Mouse (Mus musculus) ES-CJ7 (cell line): ENCODE data around the gene Gnai2.
A peak's percentile ranks its signal among the peaks of the same experiment; 100 is the strongest.

Source experiments
- DNase-seq: peaks from one replicate; pipeline ENCODE4 v3.0.0; 2011; ENCODE audit warnings: low read depth, low spot score

The Gnai2 gene

GRCm38 (mm10) chr9:107630576-107630975, 4.6 kb downstream of the Gnai2 start:
- peak; percentile 98 for DNase-seq

- DNase-seq: no peak
Measured at GRCm38 (mm10) chr9:107629901-107630425, 5.2 kb downstream of the Gnai2 start.

GRCm38 (mm10) chr9:107629411-107629730, 5.8 kb downstream of the Gnai2 start:
- peak; percentile 69 for DNase-seq

GRCm38 (mm10) chr9:107628721-107629410, 6.3 kb downstream of the Gnai2 start:
- DNase-seq: no peak

- no peak for DNase-seq
Measured at GRCm38 (mm10) chr9:107627387-107628255, 7.5 kb downstream of the Gnai2 start.

GRCm38 (mm10) chr9:107626844-107627277, 8.3 kb downstream of the Gnai2 start:
- peak; percentile 99 for DNase-seq

- no peak for DNase-seq
Measured at GRCm38 (mm10) chr9:107626158-107626843, 8.9 kb downstream of the Gnai2 start.

GRCm38 (mm10) chr9:107625351-107626128, 9.6 kb downstream of the Gnai2 start:
- no peak for DNase-seq

- DNase-seq: no peak
Measured at GRCm38 (mm10) chr9:107624951-107625350, 10.2 kb downstream of the Gnai2 start.

GRCm38 (mm10) chr9:107624539-107624938, 10.6 kb downstream of the Gnai2 start:
- peak; percentile 61 for DNase-seq

GRCm38 (mm10) chr9:107620954-107621353, 14.2 kb downstream of the Gnai2 start:
- DNase-seq: no peak

- DNase-seq: no peak
Measured at GRCm38 (mm10) chr9:107619546-107619879, 15.7 kb downstream of the Gnai2 start.

GRCm38 (mm10) chr9:107618778-107619545, 16.2 kb downstream of the Gnai2 start:
- no peak for DNase-seq

GRCm38 (mm10) chr9:107618098-107618497, 17.1 kb downstream of the Gnai2 start:
- DNase-seq: no peak

GRCm38 (mm10) chr9:107617461-107617860, 17.7 kb downstream of the Gnai2 start:
- no peak for DNase-seq

- no peak for DNase-seq
Measured at GRCm38 (mm10) chr9:107615035-107615434, 20.1 kb downstream of the Gnai2 start.

GRCm38 (mm10) chr9:107612945-107613569, 22.1 kb downstream of the Gnai2 start:
- no peak for DNase-seq

- peak; percentile 92 for DNase-seq
Measured at GRCm38 (mm10) chr9:107612191-107612944, 22.8 kb downstream of the Gnai2 start.

GRCm38 (mm10) chr9:107611456-107612190, 23.5 kb downstream of the Gnai2 start:
- DNase-seq: no peak
